Mouse (Mus musculus): ENCODE measurements around the gene Oas2. TPM values are rescaled to one million over a fixed set of nuclear protein-coding genes. Genes with fewer than 3 reads are reported as not detected.

Gene Oas2
- total RNA-seq, 1 experiment from 2014 or later, result 0.64 TPM

DNA sequence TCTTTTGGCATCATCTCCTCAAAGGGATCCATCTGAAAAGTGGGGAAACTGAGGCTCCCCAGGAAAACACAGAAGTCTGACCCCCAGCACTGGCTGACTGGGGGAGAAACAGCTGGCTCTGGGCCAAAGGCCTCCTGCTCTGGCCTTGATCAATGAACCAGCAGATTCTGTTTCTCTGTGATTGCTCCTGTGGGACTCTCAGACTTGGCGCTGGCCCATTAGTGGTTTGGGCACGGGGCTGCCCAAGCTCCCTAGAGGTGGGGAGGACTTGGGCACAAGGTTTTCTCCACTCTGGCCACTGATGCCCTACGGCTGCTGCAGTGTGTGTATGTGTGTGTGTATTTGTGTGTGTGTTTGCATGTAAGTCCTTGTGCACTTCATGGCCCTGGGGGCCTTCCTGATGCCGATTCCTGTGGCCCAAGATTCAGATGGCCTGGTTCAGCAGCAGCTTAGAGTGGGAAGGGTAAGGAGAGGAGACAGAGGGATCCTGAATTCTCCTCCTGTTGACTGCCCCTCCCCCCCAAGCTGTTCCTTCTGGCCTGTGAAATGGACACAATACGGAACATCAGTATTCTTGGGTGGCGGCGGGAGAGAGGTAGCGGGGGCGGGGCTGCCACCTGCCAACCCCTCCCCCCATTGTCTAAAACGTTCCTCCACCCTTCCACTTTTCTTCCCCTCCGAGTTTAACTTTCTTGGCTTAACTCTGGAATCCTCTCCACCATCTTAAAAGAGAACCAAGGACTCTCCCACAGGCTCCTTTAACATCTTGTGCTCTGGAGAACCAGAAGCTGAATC lies 48.5 kb downstream of the Oas2 start:
- no peak for ATAC-seq (replicated peaks; ENCODE audit: low read depth, poor library complexity, severe bottlenecking)

DNA sequence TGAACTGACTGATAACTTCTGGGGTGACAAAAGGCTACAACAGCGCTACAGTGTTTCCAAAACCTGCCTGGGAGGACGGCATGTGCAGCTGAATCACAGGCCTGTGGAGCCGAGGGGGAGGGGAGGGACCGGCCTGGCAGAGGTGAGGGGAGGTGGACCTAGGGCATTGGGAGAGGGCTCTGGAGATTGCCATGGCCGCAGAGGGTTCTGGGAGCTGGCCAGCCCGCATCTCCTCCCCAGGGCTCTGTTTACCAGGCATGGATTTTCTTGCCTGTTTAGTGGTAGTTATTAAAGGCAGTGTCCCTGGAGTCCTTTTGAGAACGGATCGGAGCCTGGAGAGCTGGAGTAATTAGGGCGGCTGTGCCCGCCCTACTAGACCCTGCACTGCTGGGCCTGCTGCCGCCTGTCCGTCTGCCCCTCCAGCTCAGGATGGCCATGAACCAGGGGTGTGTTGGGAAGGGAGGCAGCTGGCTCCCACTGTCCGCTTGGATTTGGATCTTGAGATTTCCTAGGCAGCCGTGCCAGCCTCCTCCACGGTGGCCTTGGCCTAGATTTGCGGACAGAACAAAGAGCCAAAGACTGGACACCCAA lies 50.8 kb downstream of the Oas2 start:
- ATAC-seq (replicated peaks; ENCODE audit: low read depth, poor library complexity, severe bottlenecking), result no peak

DNA sequence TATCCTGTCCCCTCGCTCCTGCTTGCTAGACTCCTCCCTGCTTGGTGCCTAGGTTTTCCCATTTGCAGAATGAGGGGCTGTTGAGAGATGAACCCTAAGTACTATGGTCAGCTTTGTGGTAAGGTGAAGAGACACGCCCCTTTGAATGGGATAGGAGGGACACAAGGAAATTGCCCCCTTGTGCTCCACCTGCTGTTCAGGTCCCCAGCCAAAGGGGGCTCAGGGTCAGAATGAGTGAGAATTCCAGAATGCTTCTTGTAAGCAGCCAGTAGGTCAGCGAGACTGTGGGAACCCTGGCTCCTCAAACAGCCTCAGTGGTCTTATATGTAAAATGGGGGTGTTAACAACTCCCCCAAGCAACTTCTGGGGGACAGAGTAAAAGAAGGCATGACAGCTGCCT lies 51.5 kb downstream of the Oas2 start:
- no peak for ATAC-seq (replicated peaks; ENCODE audit: low read depth, poor library complexity, severe bottlenecking)

DNA sequence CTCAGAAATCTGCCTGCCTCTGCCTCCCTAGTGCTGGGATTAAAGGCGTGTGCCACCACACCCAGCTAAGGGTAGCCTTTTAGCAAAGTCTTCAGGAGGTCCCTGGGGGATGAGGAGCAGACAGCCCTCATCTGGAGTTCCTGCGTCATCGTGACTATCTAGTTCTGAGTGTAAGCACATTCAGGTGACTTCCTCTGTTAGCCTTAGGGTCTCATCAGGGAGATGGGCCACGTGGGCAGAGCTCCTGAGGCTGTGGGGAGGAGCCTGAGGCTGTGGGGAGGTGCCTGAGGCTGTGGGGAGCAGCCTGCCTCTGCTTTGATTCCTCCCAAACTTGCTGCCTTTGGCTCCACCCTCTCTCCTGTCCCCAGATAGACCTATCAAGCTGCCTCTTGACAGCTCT lies 52.8 kb downstream of the Oas2 start:
- ATAC-seq (replicated peaks; ENCODE audit: low read depth, poor library complexity, severe bottlenecking), result no peak

DNA sequence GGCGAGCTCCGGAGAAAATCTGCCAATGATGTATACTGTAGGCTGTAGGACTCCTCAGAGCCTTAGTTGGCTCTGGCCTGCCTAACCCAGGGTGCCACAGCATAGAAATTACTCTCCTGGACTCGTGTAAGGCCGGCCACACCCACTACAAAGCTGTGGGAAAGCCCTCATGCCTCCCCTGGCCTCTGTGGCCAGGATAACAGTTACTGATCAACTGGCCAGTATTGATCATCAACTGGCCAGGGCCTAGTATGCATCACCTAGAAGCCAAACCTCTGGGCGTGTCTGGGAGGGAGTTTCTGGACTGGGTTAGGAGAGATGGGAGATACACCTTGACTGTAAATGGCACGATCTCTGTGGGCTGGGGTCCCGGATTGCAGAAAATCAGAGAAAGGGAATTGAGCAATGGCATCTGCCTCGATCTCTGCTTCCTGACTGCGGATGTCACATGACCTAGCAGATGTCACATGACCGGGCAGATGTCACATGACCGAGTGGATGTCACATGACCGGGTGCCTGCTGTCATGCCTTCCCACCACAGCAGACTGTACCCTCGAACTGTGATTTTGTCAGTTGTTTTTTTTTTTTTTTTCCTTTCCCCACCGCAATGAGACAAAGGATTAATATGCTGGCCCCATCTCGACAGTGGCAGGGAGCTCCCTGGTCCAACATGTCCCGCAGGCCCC lies 53.5 kb downstream of the Oas2 start:
- no peak for ATAC-seq (replicated peaks; ENCODE audit: low read depth, poor library complexity, severe bottlenecking)

DNA sequence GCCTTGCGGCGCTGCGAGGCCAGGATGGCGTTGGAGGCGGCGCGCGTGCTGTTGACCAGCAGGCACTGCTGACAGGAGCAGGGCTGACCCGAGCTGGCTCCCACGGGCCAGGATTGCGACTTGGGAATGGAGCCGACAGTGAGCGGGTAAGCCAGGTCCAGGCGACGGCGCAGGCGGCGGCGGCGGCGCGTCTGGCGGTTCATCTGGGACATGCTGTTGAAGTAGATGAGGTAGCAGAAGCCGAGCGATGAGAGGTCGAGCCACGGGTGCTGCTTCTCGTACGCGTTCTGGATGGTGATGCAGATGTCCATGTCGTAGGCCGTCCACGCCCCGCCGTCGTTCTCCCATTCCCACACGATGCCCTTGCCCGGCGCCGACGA lies 55.0 kb downstream of the Oas2 start:
- no peak for ATAC-seq (replicated peaks; ENCODE audit: low read depth, poor library complexity, severe bottlenecking)

DNA sequence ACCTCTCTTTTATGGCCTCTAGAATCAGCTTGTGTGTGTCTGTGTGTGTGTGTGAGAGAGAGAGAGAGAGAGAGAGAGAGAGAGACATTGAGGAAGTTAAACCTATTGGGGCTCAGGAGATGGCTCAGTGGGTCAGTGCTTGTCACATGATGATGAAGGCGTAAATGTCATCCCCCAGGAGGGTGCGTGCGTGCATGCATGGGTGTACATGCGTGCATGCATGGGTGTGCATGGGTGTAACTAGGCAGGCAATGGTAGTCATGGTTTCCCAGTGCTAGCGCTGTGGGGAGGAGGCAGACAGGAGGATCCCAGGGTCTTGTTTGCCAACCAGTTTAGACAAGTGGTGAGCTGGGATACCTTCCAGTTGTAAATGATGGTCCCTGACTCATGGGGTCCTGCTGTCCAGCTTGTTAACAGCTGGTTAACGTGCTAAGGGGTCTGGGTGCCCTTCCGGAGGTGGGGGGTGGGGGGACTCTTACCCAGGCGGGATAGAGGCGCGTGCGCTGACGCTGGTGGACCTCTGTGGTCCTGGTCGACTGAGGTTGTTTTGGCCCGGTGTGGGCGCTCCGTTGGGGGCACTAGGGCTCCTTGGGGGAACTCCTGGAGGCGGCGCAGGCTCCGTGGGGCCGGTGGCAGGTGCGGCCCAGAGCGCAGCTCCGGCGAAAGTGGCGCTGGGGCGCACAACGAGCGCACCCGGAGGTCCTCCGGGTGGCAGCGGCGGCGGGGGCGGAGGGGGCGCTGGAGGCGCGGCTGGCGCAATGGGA lies 55.5 kb downstream of the Oas2 start:
- no peak for ATAC-seq (replicated peaks; ENCODE audit: low read depth, poor library complexity, severe bottlenecking)

DNA sequence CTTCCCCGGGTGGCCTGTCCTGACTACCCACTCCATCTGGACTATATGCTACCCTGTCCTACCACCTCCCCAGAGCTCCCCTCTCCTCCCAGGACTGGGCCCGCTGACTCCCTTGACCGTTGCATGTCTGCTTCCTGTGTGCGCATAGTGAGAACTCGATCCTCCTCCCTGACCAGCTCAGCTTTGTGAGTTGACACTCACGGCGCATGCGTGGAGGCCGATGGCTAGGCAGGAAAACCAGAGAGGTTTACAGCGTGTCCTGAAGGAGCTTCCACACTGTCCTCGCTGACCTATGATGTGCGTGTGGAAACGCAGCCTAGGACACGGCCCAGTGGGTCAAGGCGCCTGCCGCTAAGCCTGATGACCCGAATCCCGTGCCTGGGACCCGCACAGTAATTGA lies 57.6 kb downstream of the Oas2 start:
- no peak for ATAC-seq (replicated peaks; ENCODE audit: low read depth, poor library complexity, severe bottlenecking)

DNA sequence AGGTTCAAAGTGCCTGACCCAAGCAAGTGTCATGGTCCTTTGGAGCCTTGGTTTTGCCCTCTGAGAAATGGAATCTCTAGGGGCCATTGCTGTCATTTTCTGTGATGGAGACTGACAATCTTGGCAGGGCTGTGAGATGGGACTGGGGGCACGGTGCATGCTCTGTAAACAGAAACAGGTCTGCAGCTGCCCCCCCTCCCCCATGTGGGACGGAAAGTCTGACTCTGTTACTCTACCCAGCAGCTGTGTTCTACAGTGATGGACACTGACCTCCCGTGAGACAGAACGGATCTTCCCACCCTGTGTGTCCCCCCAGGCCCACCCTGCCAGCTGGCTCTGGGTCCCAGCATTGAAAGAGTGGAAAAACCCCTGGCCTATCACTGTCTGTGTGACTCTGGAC lies 59.2 kb downstream of the Oas2 start:
- no peak for ATAC-seq (replicated peaks; ENCODE audit: low read depth, poor library complexity, severe bottlenecking)

DNA sequence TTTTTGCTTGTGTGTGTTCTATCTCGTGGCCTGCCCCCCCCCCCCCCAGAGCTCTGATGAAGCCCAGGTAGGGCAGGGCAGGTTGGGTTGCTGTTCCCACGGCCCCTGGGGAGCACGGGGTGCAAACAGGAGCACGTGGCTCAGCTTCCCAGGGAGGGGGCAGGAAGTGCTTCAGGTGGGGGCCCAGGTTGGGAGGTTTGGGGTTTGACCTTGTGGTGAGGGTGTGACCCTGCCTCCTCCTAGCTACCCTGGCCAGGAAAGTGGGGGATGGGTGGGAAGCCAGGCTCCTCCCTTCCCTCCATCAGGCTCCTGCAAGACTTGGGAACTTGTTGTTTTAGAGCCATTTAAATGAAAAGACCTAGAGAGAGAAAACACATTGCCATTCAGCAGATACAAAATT lies 61.2 kb downstream of the Oas2 start:
- no peak for ATAC-seq (replicated peaks; ENCODE audit: low read depth, poor library complexity, severe bottlenecking)

DNA sequence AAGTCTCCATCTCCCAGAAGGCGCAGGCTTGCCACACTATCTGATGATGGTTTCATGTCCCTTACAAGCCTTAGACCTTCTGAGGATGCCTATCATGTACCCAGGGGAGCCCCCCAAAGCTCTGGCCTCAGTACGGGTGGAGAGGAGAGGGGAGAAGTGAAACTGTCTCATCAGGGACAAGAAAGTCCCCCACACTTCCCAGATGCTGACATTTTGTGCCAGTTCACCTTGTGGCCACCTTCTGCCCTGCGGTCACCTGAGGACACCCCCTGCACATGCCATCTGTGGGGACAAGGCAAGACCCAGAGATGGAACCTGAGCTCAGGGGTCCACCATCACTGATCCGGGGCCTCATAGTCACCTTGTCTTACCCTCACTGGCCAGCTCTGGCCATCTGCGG lies 61.8 kb downstream of the Oas2 start:
- ATAC-seq (replicated peaks; ENCODE audit: low read depth, poor library complexity, severe bottlenecking), result 0 out of 2 replicates have a peak, but pooled peaks have one; percentile 40

DNA sequence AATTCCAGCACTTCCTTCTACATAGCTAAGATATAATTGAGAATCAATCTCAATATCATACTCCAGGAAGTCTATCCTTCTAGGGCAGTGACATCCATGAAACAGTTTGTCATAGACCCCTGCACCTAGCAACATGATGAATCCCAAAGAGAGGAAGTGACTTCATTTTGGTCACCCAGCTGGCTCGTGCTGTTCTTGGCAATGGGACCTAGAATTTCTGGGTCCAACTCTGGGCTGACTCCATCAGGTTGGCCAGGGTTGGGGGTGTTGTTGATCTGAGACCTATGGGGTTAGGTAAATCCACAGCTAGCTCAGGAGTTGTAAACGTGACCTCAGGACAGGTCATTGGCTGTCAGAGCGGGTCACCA lies 62.2 kb downstream of the Oas2 start:
- no peak for ATAC-seq (replicated peaks; ENCODE audit: low read depth, poor library complexity, severe bottlenecking)

DNA sequence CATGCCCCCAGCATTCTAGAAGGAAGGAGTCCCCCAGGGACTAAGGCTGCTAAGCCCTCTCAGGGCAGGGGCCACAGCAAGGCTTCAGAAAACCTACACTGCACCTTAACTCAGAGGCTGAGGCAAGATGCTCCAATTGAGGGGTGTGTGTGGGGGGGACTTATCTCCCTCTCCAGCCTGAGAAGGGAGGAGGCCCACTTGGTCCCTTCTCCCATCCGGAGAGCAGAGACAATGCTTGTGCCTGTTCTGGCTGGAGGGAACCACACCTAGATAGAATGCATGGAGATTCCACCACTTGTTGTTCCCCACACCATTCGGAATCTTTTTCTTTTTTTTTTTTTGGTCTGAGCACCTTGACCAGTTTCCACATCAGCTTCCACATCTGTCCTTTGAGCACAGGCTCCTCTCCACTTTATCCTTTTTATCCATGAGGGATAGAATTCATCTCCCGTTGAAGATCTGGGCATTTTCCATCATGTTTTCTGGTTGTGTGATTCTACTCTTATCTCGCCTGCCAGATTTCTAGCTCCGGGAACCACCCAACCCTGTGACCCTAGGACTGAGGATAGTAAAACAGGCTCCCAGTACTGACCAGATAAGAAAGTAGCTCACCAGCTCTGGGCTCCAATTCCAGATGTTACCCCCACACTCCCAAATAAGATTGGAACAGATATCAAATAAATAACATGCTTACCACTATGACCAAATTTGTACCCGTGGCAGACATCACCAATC lies 62.7 kb downstream of the Oas2 start:
- no peak for ATAC-seq (replicated peaks; ENCODE audit: low read depth, poor library complexity, severe bottlenecking)

DNA sequence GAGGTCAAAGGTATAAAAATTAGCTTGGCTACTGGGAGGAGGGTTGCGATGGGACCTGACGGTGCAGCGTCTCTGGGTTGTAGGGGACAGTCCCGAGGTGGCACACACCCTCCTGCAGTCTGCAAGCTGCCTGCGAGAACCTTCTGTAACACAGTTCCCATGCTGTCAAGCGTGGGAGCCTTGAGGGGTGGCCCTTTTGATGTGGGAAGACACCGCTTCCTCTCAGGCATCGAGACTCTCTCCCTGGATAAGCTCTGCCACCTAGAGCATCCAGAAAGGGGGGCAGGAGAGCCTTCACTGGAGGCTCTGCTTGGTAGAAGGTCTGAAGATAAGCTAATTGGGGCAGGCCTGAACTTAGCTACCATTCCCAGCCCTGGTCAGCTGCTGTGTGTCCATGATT lies 64.0 kb downstream of the Oas2 start:
- ATAC-seq (replicated peaks; ENCODE audit: low read depth, poor library complexity, severe bottlenecking), result no peak

DNA sequence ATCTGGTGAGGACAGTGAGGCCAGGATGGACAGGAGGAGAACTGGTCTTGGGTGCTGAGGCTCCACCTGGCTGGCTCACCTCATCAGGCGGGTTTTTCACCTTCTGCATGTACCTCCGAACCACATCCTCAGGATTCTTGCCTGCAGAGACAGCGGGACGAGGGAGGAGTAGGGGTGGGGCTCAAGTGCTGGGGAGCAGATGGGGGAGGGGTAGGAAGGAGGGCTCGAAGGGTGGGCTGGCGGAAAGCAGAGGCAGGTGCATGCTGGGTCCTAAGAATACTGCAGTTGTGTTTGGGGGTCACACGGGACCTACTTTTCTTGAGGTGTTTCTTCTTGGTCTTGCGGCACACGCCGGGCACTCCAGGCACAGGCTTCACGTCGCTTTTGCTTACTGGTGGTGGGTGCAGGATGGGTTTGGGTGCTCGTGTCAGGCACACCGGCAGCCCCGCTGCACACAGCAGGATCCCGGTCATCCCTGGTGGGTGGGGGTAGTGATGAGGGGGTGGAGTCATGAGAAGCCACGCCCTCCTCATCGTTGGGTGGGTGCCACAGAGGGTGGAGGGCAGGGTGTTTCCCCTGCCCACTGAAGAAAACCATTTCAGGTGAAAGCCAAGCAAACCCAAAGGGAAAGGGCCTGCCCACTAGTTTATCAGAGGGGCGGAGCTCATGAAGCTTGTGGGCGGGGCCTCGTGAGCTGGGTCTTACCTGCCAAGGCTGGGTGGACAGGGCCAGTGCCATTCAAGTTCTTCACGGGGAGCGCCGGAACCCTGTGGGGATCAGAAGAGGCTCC lies 66.5 kb downstream of the Oas2 start:
- no peak for ATAC-seq (replicated peaks; ENCODE audit: low read depth, poor library complexity, severe bottlenecking)

DNA sequence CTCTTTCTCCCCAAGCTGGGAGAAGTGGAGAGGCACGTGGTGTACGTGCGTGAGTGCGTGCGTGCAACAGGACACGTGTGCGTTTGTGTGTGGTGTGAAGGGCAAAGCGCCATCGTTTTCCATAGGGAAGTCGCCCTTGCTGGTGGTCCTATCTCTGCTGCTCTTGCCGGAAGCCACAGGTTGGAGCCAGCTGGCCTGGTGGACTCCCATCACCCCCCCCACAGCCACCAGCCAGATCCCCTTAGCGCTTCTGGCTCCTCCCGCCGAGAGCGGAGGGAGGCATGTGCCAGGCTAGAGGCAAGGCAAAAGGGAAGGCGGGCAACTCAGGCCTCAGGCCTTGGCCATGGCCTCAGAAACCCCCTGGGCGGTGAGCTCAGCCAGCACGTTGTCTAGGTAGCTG lies 68.7 kb downstream of the Oas2 start:
- ATAC-seq (replicated peaks; ENCODE audit: low read depth, poor library complexity, severe bottlenecking), result no peak

All from common myeloid progenitor, adult 5-6 weeks (primary cell).